Comparison of ENCODE assay signal across 26 mouse cellular contexts in genomic region chr6:34951518-34951917, GRCm38 (mm10). TPM values are rescaled to one million over a fixed set of nuclear protein-coding genes. Genes with fewer than 3 reads are reported as not detected.
DNase-seq lines count a peak whose midpoint lies in the region; ATAC-seq lines count a peak whose summit lies in the region.
"Had no signal": no experiment of that assay in that cellular context is flagged by ENCODE, and none has a peak within 500 bp of the region (broad histone marks: within the 10 kb centered on the region; RNA-seq: fewer than 3 reads in every experiment).

No protein-coding gene starts in this region.

- no peaks in the 10 kb centered on the region for H3K27me3 ChIP-seq in forebrain, embryonic 11.5 days (ENCODE audit: control insufficient read depth, insufficient read depth, low read length)
- no peaks in the 10 kb centered on the region for H3K27me3 ChIP-seq in forebrain, embryonic 15.5 days
- H3K27me3 ChIP-seq in splenic B cell, adult 2 months (ENCODE audit: control insufficient read depth, insufficient read depth, low read length, poor library complexity, severe bottlenecking), result no peaks in the 10 kb centered on the region

- no peaks in the 10 kb centered on the region for H3K9me3 ChIP-seq in forebrain, embryonic 11.5 days (ENCODE audit: control insufficient read depth, low read length)
- H3K9me3 ChIP-seq in forebrain, embryonic 15.5 days, result no peaks in the 10 kb centered on the region
- H3K9me3 ChIP-seq: embryonic facial prominence, embryonic 10.5 days; hindbrain, embryonic 12.5 days had no signal

- no peaks in the 10 kb centered on the region for H3K4me1 ChIP-seq in forebrain, embryonic 11.5 days (replicated peaks; ENCODE audit: control insufficient read depth, insufficient read depth, low read length)
- peaks cover 6% of the 10 kb centered on the region; the same call in 1 of the 2 replicates for H3K4me1 ChIP-seq in forebrain, embryonic 15.5 days

- intact Hi-C loops in gastrocnemius, postnatal 36 days (cut with DNase I), result no loop called here

- no peak for ATAC-seq in forebrain, embryonic 11.5 days (replicated peaks; ENCODE audit: low FRiP score)
- ATAC-seq in forebrain, embryonic 15.5 days (replicated peaks), result no peak
- ATAC-seq in granulocyte monocyte progenitor cell, adult 5-6 weeks (replicated peaks; ENCODE audit: poor library complexity, severe bottlenecking), result 0 out of 2 replicates have a peak, but pooled peaks have one; percentile 13
- ATAC-seq: activated CD4-positive, CD25-positive, alpha-beta regulatory T cell, adult 4 months; forebrain, embryonic 14.5 days; hindbrain, embryonic 16.5 days; Patski had no signal

- H3K9ac ChIP-seq in forebrain, embryonic 11.5 days (ENCODE audit: low read length), result no peak overlapping the region
- no peak overlapping the region for H3K9ac ChIP-seq in forebrain, embryonic 15.5 days (replicated peaks)
- H3K9ac ChIP-seq: heart, embryonic 13.5 days; hindbrain, embryonic 12.5 days had no signal

- no peak overlapping the region for H3K4me2 ChIP-seq in forebrain, embryonic 11.5 days (ENCODE audit: low read depth, low read length, severe bottlenecking)
- H3K4me2 ChIP-seq in forebrain, embryonic 15.5 days (replicated peaks), result no peak overlapping the region
- H3K4me2 ChIP-seq: heart, embryonic 13.5 days; hindbrain, embryonic 12.5 days had no signal

- H3K4me3 ChIP-seq in forebrain, embryonic 11.5 days (ENCODE audit: low read depth, low read length), result no peak overlapping the region
- H3K4me3 ChIP-seq in forebrain, embryonic 15.5 days, result no peak overlapping the region
- H3K4me3 ChIP-seq: embryonic facial prominence, embryonic 10.5 days; heart, embryonic 13.5 days; hindbrain, embryonic 12.5 days had no signal

- WGBS in forebrain, embryonic 11.5 days, result 91% methylated on average over 7 of the region's 7 CpGs
- WGBS in forebrain, embryonic 15.5 days, result 92% methylated on average over 7 of the region's 7 CpGs

- no peak overlapping the region for H3K27ac ChIP-seq in forebrain, embryonic 11.5 days (ENCODE audit: low read depth, low read length)
- no peak overlapping the region for H3K27ac ChIP-seq in forebrain, embryonic 15.5 days (replicated peaks)
- H3K27ac ChIP-seq: embryonic facial prominence, embryonic 10.5 days; heart, embryonic 13.5 days; hindbrain, embryonic 12.5 days had no signal

- DNase-seq in forebrain, embryonic 11.5 days (ENCODE audit: low spot score), result peak; percentile 31
- peak; percentile 53 for DNase-seq in thymus, postnatal 0 days (ENCODE audit: low spot score)
- no peak for DNase-seq in thymus, postnatal 14 days
- DNase-seq in splenic B cell, adult 2 months (ENCODE audit: low read depth, low spot score), result peak; percentile 47
- DNase-seq in kidney, adult 9 months, result no peak
- DNase-seq in gastrocnemius, postnatal 36 days, result no peak
- DNase-seq: adrenal gland, postnatal 14 days; cerebellum, adult 18-20 months; cerebellum, adult 9-11 months; cerebellum, postnatal 36 days; heart, postnatal 10 days; heart, postnatal 4 days had no signal

- no peaks in the 10 kb centered on the region for H3K36me3 ChIP-seq in forebrain, embryonic 11.5 days (ENCODE audit: control insufficient read depth, insufficient read depth, low read length)
- no peaks in the 10 kb centered on the region for H3K36me3 ChIP-seq in forebrain, embryonic 15.5 days
- H3K36me3 ChIP-seq in splenic B cell, adult 2 months (ENCODE audit: control insufficient read depth, insufficient read depth, low read length, poor library complexity, severe bottlenecking), result no peaks in the 10 kb centered on the region
- H3K36me3 ChIP-seq: embryonic facial prominence, embryonic 10.5 days; heart, embryonic 13.5 days; hindbrain, embryonic 12.5 days had no signal

RNA-seq across cellular contexts. Expression of gene Stra8, which starts 31.6 kb away (rescaled TPM):
- not detected in 2 replicates for polyA plus RNA-seq in forebrain, embryonic 11.5 days (2014; fragmentation: Nextera tagmentation; extraction: Ambion mirVana)
- polyA plus RNA-seq in forebrain, embryonic 15.5 days (2015; fragmentation: Nextera tagmentation; extraction: Ambion mirVana), result not detected in 2 replicates
- 1.6 and 2.0 TPM in 2 replicates for polyA plus RNA-seq in thymus, postnatal 0 days (2015; fragmentation: Nextera tagmentation; extraction: Ambion mirVana)
- total RNA-seq in granulocyte monocyte progenitor cell, adult 5-6 weeks (2014; fragmentation: Nextera tagmentation), result not detected in 2 replicates
- not detected in 2 replicates for total RNA-seq in granulocyte monocyte progenitor cell, adult 5-6 weeks (2017)
- total RNA-seq in gastrocnemius, postnatal 36 days (2021), result not detected
- total RNA-seq: adrenal gland, adult 18-20 months; adrenal gland, postnatal 14 days; gastrocnemius, adult 8-10 months; heart, adult 8-10 months; heart, postnatal 10 days; heart, postnatal 4 days had no signal
- polyA plus RNA-seq: embryonic facial prominence, embryonic 14.5 days; forebrain, embryonic 14.5 days; gonadal fat pad, adult 2 months; heart, embryonic 13.5 days; hindbrain, embryonic 12.5 days; hindbrain, embryonic 16.5 days; Patski had no signal

RNA-seq across cellular contexts. Expression of gene Slc23a4, which starts 36.7 kb away (rescaled TPM):
- polyA plus RNA-seq in forebrain, embryonic 11.5 days (2014; fragmentation: Nextera tagmentation; extraction: Ambion mirVana), result 0.16 and 0.51 TPM in 2 replicates
- 0.42 and 0.48 TPM in 2 replicates for polyA plus RNA-seq in forebrain, embryonic 15.5 days (2015; fragmentation: Nextera tagmentation; extraction: Ambion mirVana)
- polyA plus RNA-seq in thymus, postnatal 0 days (2015; fragmentation: Nextera tagmentation; extraction: Ambion mirVana), result 7.4 and 7.7 TPM in 2 replicates
- 2.1 TPM in 1 of 2 replicates, not detected in the other for total RNA-seq in granulocyte monocyte progenitor cell, adult 5-6 weeks (2014; fragmentation: Nextera tagmentation)
- 0.52 and 0.65 TPM in 2 replicates for total RNA-seq in granulocyte monocyte progenitor cell, adult 5-6 weeks (2017)
- not detected for total RNA-seq in gastrocnemius, postnatal 36 days (2021)
- total RNA-seq: gastrocnemius, adult 8-10 months had no signal

RNA-seq across cellular contexts. Expression of gene Wdr91, which starts 40.8 kb away (rescaled TPM):
- polyA plus RNA-seq in forebrain, embryonic 11.5 days (2014; fragmentation: Nextera tagmentation; extraction: Ambion mirVana), result 12.3 and 12.9 TPM in 2 replicates
- polyA plus RNA-seq in forebrain, embryonic 15.5 days (2015; fragmentation: Nextera tagmentation; extraction: Ambion mirVana), result 11.2 and 12.4 TPM in 2 replicates
- polyA plus RNA-seq in thymus, postnatal 0 days (2015; fragmentation: Nextera tagmentation; extraction: Ambion mirVana), result 15.4 and 17.6 TPM in 2 replicates
- total RNA-seq in granulocyte monocyte progenitor cell, adult 5-6 weeks (2014; fragmentation: Nextera tagmentation), result 11.8 and 12.6 TPM in 2 replicates
- 16.8 and 17.4 TPM in 2 replicates for total RNA-seq in granulocyte monocyte progenitor cell, adult 5-6 weeks (2017)
- 1 to 10 TPM; 4.4 to 5.1 TPM for total RNA-seq in gastrocnemius, postnatal 36 days (2021)

Comparison
In these comparisons a context has a peak if more than half of its experiments do, and no peak if none do; other contexts are left out.
1. DNase-seq: peak in forebrain, embryonic 11.5 days (single experiment), thymus, postnatal 0 days (single experiment) and splenic B cell, adult 2 months (single experiment); none in thymus, postnatal 14 days (single experiment), kidney, adult 9 months (single experiment) and gastrocnemius, postnatal 36 days (0 of 2).